Mouse (Mus musculus): Measurements from ENCODE around the gene Klra17.
A peak's percentile ranks its signal among the peaks of the same experiment; 100 is the strongest.
"Not testable (repeated sequence)": the region's sequence is repeated elsewhere in the genome, so short reads cannot be mapped to it uniquely, and the experiment has no call there.

The Klra17 gene

GRCm38 (mm10) chr6:129876549-129876948 lies at the start of gene Klra17:
TSS of gene Klra17 (minus strand) at chr6:129876672.
- no peak for DNase-seq (ENCODE audit: low spot score)

DNA sequence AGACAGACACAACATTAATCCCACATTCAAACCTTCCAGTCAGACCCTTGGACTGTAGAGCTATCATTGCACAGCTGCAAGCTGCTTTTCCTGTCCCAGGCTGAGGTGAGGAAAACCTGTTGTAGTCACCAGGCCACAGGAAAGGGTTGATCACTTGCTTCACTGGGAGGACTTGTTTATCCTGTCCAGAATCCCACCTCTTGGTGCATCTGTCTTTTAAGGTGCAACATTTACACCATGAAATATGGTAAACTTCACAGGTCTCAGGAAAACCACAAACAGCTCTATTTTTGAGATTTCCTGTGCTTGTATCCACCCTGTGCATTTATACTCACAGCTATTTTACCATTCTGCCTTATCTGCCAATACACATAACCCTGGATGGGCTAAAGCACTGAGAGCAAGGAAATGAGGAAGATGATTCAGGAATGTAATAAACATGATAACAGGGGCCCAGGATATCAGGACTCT lies 41.0 kb upstream of the Klra17 start, which contains the start of gene Klra5:
Klra5 (minus strand) TSS at position 175 of the 471 bp plus-strand sequence.
- not testable (repeated sequence) for DNase-seq (ENCODE audit: low spot score)

GRCm38 (mm10) chr6:129916996-129917395 lies 40.5 kb upstream of the Klra17 start:
- DNase-seq (ENCODE audit: low spot score): no peak

- no peak for DNase-seq (ENCODE audit: low spot score)
Observed at GRCm38 (mm10) chr6:129882525-129882924, 6.1 kb upstream of the Klra17 start.

- not testable (repeated sequence) for DNase-seq (ENCODE audit: low spot score)
Observed at GRCm38 (mm10) chr6:129862349-129862748, 14.1 kb downstream of the Klra17 start, which contains the start of gene Gm17631. TSS of gene Gm17631 (plus strand) at chr6:129862649.

- DNase-seq (ENCODE audit: low spot score): peak; percentile 1
Observed at GRCm38 (mm10) chr6:129825559-129825958, 50.9 kb downstream of the Klra17 start.

DNA sequence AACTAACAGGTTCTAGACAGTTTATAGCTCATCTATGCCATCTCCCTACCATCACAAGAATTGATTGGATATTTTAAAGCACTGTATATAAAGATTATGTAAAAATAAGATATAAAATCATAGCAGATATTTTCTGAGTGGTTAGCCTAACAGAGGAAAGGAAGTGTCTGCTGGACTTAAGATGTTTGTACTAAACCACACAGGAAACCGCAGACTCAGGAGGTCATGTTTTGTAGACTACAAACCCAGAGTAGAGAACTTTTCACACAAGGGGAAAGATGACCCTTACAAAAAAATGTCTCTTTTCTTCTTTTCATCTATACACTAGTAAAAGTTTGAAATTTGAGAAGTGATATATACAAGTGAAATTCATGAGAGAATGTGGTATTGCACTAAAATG lies 52.5 kb downstream of the Klra17 start:
- DNase-seq (ENCODE audit: low spot score): no peak

DNA sequence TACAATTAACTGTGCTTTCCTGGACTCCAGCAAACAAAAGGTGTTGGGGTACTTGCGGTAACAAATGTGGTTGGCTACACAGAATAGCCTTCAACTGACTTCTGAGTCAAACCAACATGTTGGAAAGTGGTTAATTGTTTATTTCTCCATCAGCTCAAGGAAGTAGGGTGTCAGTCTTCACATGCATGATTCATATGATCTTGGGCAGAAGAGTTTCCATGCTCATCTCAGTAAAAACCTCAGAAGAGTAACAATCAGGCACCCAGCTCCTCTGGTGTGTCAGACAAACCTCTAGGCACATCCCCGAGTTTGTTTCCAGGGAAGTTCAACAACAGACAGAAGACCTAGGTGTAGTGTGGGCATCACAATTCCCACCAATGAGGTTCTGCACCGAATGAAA lies 58.7 kb downstream of the Klra17 start:
- DNase-seq (ENCODE audit: low spot score): no peak

- not testable (repeated sequence) for DNase-seq (ENCODE audit: low spot score)
Observed at GRCm38 (mm10) chr6:129784170-129784569, 92.3 kb downstream of the Klra17 start, which contains the start of gene Gm156. TSS of gene Gm156 (minus strand) at chr6:129784270.
